Comparison of ENCODE assay signal across 7 mouse cellular contexts in genomic region chr15:82968449-82968848, GRCm38 (mm10). TPM values are rescaled to one million over a fixed set of nuclear protein-coding genes. Genes with fewer than 3 reads are reported as not detected.
A peak's percentile ranks its signal among the peaks of the same experiment; 100 is the strongest.
DNase-seq lines count a peak whose midpoint lies in the region; ATAC-seq and TF ChIP-seq lines count a peak whose summit lies in the region.

No protein-coding gene starts in this region.

- peaks cover 6% of the 10 kb centered on the region; the same call in 1 of the 2 replicates for H3K27me3 ChIP-seq in lung, postnatal 0 days (replicated peaks; ENCODE audit: insufficient read depth, low read length)
- no peaks in the 10 kb centered on the region; the same call in 1 of the 2 replicates for H3K27me3 ChIP-seq in hindbrain, embryonic 15.5 days
- H3K27me3 ChIP-seq in midbrain, embryonic 10.5 days (ENCODE audit: low read depth, poor library complexity, severe bottlenecking): peaks cover 82% of the 10 kb centered on the region

- H3K4me3 ChIP-seq in lung, postnatal 0 days (ENCODE audit: low read depth, low read length): no peak overlapping the region
- H3K4me3 ChIP-seq in hindbrain, embryonic 15.5 days: peak overlapping the region; percentile 10
- peak overlapping the region; percentile 44 for H3K4me3 ChIP-seq in midbrain, embryonic 10.5 days

- H3K9me3 ChIP-seq in lung, postnatal 0 days (ENCODE audit: low read length): no peaks in the 10 kb centered on the region
- no peaks in the 10 kb centered on the region for H3K9me3 ChIP-seq in hindbrain, embryonic 15.5 days
- H3K9me3 ChIP-seq in midbrain, embryonic 10.5 days (replicated peaks): no peaks in the 10 kb centered on the region

- H3K36me3 ChIP-seq in lung, postnatal 0 days (ENCODE audit: insufficient read depth, low read length): no peaks in the 10 kb centered on the region
- no peaks in the 10 kb centered on the region for H3K36me3 ChIP-seq in hindbrain, embryonic 15.5 days
- no peaks in the 10 kb centered on the region for H3K36me3 ChIP-seq in midbrain, embryonic 10.5 days

- no peak for TF ChIP-seq CTCF in lung, postnatal 0 days (IDR thresholded peaks at IDR 0.05)

- no peak overlapping the region for H3K9ac ChIP-seq in lung, postnatal 0 days (replicated peaks; ENCODE audit: low read depth)
- peak overlapping the region; percentile 1; the same call in 1 of the 2 replicates for H3K9ac ChIP-seq in hindbrain, embryonic 15.5 days

- no peaks in the 10 kb centered on the region for H3K4me1 ChIP-seq in lung, postnatal 0 days (ENCODE audit: insufficient read depth, low read depth, low read length)
- H3K4me1 ChIP-seq in hindbrain, embryonic 15.5 days (replicated peaks): peaks cover 36% of the 10 kb centered on the region
- peaks cover 40% of the 10 kb centered on the region for H3K4me1 ChIP-seq in midbrain, embryonic 10.5 days

- no peak for ATAC-seq in lung, postnatal 0 days
- ATAC-seq in hindbrain, embryonic 15.5 days (ENCODE audit: low FRiP score, low read depth): peak; percentile 55

- H3K4me2 ChIP-seq in lung, postnatal 0 days (replicated peaks; ENCODE audit: low read depth, low read length): peak overlapping the region; percentile 28; the same call in 1 of the 2 replicates
- H3K4me2 ChIP-seq in hindbrain, embryonic 15.5 days: peak overlapping the region; percentile 49

- no peak for DNase-seq in lung, postnatal 0 days (ENCODE audit: low spot score)
- DNase-seq in lung, postnatal 4 days: no peak
- peak; percentile 57 to 82 for DNase-seq in cerebellum, postnatal 4 days (ENCODE audit: low spot score in 2 of 2)
- DNase-seq in midbrain, embryonic 10.5 days (ENCODE audit: low spot score): peak; percentile 68
- DNase-seq in thymus, postnatal 36 days: peak; percentile 75 to 84
- DNase-seq in ovary, postnatal 10 days (ENCODE audit: low spot score): no peak

- no peak for TF ChIP-seq EP300 in lung, postnatal 0 days (IDR thresholded peaks at IDR 0.05)

- WGBS in lung, postnatal 0 days: 14% methylated on average over 22 of the region's 22 CpGs
- under 1% methylated on average over 22 of the region's 22 CpGs for WGBS in hindbrain, embryonic 15.5 days
- under 1% methylated on average over 22 of the region's 22 CpGs for WGBS in midbrain, embryonic 10.5 days

- H3K27ac ChIP-seq in lung, postnatal 0 days (ENCODE audit: low read length): no peak overlapping the region
- peak overlapping the region; percentile 52 for H3K27ac ChIP-seq in hindbrain, embryonic 15.5 days (replicated peaks)
- H3K27ac ChIP-seq in midbrain, embryonic 10.5 days (replicated peaks): peak overlapping the region; percentile 83

RNA-seq across cellular contexts. Expression of gene Tcf20, which starts 19.2 kb away (rescaled TPM):
- polyA plus RNA-seq in lung, postnatal 0 days (2015; fragmentation: Nextera tagmentation; extraction: Ambion mirVana): 6.1 and 7.3 TPM in 2 replicates
- polyA plus RNA-seq in hindbrain, embryonic 15.5 days (2015; fragmentation: Nextera tagmentation; extraction: Ambion mirVana): 10.4 and 11.4 TPM in 2 replicates
- polyA plus RNA-seq in midbrain, embryonic 10.5 days (2016; fragmentation: Nextera tagmentation; extraction: Ambion mirVana): 7.5 and 8.4 TPM in 2 replicates

Comparison
In these comparisons a context has a peak if more than half of its experiments do, and no peak if none do; other contexts are left out.
1. DNase-seq: peak in cerebellum, postnatal 4 days (2 of 2), midbrain, embryonic 10.5 days (single experiment) and thymus, postnatal 36 days (2 of 2); none in lung, postnatal 0 days (single experiment), lung, postnatal 4 days (0 of 2) and ovary, postnatal 10 days (single experiment).